Mouse (Mus musculus) ES-E14 (cell line): ENCODE measurements around the gene Iffo2.

Experiments used
- CHD2 ChIP-seq: IDR thresholded peaks from 2 replicates; pipeline ENCODE4 v1.6.1; 2014; ENCODE audit warnings: mild to moderate bottlenecking, low read depth, low read length, inconsistent platforms
- HCFC1 ChIP-seq: IDR thresholded peaks from 2 replicates; pipeline ENCODE4 v1.6.1; 2012; ENCODE audit warnings: low read length, inconsistent platforms, borderline replicate concordance; ENCODE audit not compliant: insufficient read depth
- ZC3H11A ChIP-seq: IDR thresholded peaks from 2 replicates; pipeline ENCODE4 v1.6.1; 2012; ENCODE audit warnings: low read depth, mild to moderate bottlenecking, inconsistent platforms, low read length, borderline replicate concordance
- ZNF384 ChIP-seq: IDR thresholded peaks from 2 replicates; pipeline ENCODE4 v1.6.1; 2012; ENCODE audit warnings: low read depth, low read length, inconsistent platforms

DNA sequence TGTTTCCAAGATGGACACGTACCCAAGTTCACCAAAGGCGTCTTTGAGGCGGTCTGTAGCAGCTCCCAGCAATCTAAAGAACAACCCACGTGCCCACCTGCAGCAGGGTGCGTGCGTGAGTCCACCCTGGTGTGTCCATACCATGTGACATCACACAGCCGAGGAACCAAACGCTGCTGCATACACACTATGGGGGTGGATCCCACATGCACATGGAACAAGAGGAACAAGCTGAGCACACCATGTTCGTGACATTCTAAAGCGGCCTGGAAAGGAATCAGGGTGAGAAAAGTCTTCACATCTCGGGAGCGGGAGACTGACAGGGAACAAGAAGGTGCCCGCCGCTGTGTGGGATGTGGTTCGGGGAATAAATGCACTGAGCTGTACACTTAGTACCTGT, 38.0 kb downstream of the Iffo2 start:
- TF ChIP-seq ZC3H11A (no peak), CHD2 (no peak), HCFC1 (no peak), ZNF384 (no peak)
